Mouse (Mus musculus) midbrain, embryonic 13.5 days (tissue): Measurements from ENCODE around the gene Phc1. TPM values are rescaled to one million over a fixed set of nuclear protein-coding genes. Genes with fewer than 3 reads are reported as not detected.

Source experiments
- ATAC-seq: fragments of 200-750 bp; cut with Nextera tagmentation; 2 replicates; pipeline ENCODE4 v1.8.0; 2017; ENCODE audit warnings: mild to moderate bottlenecking, moderate TSS enrichment, moderate library complexity
- H3K27ac ChIP-seq: fragments of 300-500 bp; sonication (generic); 2 replicates; pipeline ENCODE4 v1.5.1; 2015; ENCODE audit warnings: inconsistent platforms, mild to moderate bottlenecking, moderate library complexity
- H3K27me3 ChIP-seq: fragments of 300-500 bp; sonication (generic); 2 replicates; pipeline ENCODE4 v1.6.1; 2015; ENCODE audit warnings: mild to moderate bottlenecking, inconsistent platforms
- H3K36me3 ChIP-seq: fragments of 300-500 bp; sonication (generic); 2 replicates; pipeline ENCODE4 v1.6.1; 2015; ENCODE audit warnings: mild to moderate bottlenecking, inconsistent platforms
- H3K4me1 ChIP-seq: fragments of 300-500 bp; sonication (generic); replicated peaks from 2 replicates; pipeline ENCODE4 v1.6.1; 2015; ENCODE audit warnings: inconsistent platforms
- H3K4me2 ChIP-seq: fragments of 300-500 bp; sonication (generic); replicated peaks from 2 replicates; pipeline ENCODE4 v1.6.1; 2015; ENCODE audit warnings: moderate library complexity, mild to moderate bottlenecking, inconsistent platforms
- H3K4me3 ChIP-seq: fragments of 300-500 bp; sonication (generic); replicated peaks from 2 replicates; pipeline ENCODE4 v1.5.1; 2015; ENCODE audit warnings: mild to moderate bottlenecking, inconsistent platforms
- H3K9ac ChIP-seq: fragments of 300-500 bp; sonication (generic); replicated peaks from 2 replicates; pipeline ENCODE4 v1.6.1; 2015; ENCODE audit warnings: mild to moderate bottlenecking, inconsistent platforms
- H3K9me3 ChIP-seq: fragments of 300-500 bp; sonication (generic); 2 replicates; pipeline ENCODE4 v1.6.1; 2016; ENCODE audit warnings: mild to moderate bottlenecking, inconsistent platforms
- WGBS: fragments of 180-500 bp; shearing (Covaris S2); methylation state at CpG from one replicate; pipeline ENCODE4 v1.1.7; 2015; 5-methylcytosine and 5-hydroxymethylcytosine counted together
- polyA plus RNA-seq: library from polyadenylated mRNA; unstranded; fragments of >200 nt; fragmentation: Nextera tagmentation; extraction: Ambion mirVana; gene quantifications from 2 replicates; pipeline ENCODE4 v1.2.1, GENCODE M21; 2015

Phc1 gene
- polyA plus RNA-seq, 1 experiment from 2014 or later: 37.7 TPM

DNA sequence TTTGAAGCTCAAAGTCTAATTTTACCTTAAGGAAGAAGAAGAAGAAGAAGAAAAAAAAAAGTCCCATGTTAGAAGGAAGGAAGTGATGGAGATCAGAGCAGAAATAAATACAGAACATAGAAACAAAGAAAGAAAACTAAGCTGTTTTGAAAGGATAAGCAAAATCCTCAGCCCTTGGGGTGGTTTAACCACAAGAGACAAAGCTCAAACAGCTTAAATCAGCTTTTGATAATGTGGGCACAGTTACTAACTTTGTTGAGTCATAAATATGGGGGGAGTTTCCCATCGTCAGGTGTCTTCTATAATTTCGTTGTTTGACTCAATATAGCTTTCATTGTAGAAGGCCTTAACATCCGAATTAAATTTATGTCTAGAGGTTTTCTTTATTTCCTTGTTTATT, 48.6 kb downstream of the Phc1 start:
- ATAC-seq: no peak
- Histone ChIP-seq H3K27me3 (no peaks in the 10 kb centered on the region), H3K4me2 (no peak overlapping the region), H3K27ac (no peak overlapping the region), H3K36me3 (no peaks in the 10 kb centered on the region), H3K4me3 (no peak overlapping the region), H3K9me3 (no peaks in the 10 kb centered on the region), H3K9ac (no peak overlapping the region), H3K4me1 (peaks cover 11% of the 10 kb centered on the region)
- WGBS: 85% methylated on average over 3 of the region's 3 CpGs

DNA sequence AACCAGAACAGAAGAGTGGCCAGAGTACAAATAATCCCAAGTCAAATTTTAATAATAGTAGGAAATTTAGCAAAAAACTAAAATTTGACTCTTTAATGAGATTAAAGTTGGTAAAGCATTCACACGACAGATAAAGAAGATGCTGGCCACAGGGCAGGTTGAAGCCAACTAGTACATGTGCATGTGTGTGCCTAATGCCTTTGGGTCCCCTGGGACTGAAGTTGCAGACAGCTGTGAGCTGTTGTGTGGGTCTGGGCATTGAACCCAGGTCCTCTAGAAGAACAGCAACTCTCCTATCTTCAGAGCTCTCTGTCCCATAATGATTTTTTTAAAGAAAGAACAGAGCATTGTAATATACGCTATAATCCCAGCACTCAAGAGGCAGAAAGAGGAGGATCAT, 49.1 kb downstream of the Phc1 start:
- no peak overlapping the region for H3K4me2 ChIP-seq
- H3K27me3 ChIP-seq: no peaks in the 10 kb centered on the region
- no peak overlapping the region for H3K27ac ChIP-seq
- H3K9me3 ChIP-seq: no peaks in the 10 kb centered on the region
- WGBS: 60% methylated on average over 2 of the region's 2 CpGs
- no peaks in the 10 kb centered on the region for H3K36me3 ChIP-seq
- no peak for ATAC-seq
- peaks cover 6% of the 10 kb centered on the region for H3K4me1 ChIP-seq
- no peak overlapping the region for H3K9ac ChIP-seq
- H3K4me3 ChIP-seq: no peak overlapping the region

DNA sequence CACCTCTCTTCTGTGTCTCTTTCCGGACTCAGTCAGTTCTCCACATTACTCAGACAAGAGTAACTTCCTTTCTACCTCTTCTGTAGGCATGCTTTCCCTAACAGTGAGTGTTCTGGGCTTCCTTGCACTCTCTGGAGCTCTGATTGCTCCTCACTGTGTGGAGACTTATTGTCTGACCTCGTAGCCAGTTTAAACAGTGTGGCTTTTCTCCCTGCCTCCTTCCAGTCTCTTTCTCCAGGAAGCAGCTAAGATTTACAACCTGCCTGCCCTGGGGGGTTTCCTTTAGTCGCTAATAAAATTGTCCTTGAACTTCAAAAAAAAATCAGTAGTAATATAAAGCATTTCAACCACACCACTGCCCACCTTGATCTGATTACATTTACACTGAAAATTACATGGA, 50.1 kb downstream of the Phc1 start:
- WGBS: 65% methylated on average over 3 of the region's 3 CpGs
- no peak overlapping the region for H3K4me2 ChIP-seq
- ATAC-seq: no peak
- H3K27ac ChIP-seq: no peak overlapping the region
- no peaks in the 10 kb centered on the region for H3K9me3 ChIP-seq
- no peaks in the 10 kb centered on the region for H3K4me1 ChIP-seq
- no peaks in the 10 kb centered on the region for H3K27me3 ChIP-seq
- no peak overlapping the region for H3K4me3 ChIP-seq
- H3K9ac ChIP-seq: no peak overlapping the region
- no peaks in the 10 kb centered on the region for H3K36me3 ChIP-seq

DNA sequence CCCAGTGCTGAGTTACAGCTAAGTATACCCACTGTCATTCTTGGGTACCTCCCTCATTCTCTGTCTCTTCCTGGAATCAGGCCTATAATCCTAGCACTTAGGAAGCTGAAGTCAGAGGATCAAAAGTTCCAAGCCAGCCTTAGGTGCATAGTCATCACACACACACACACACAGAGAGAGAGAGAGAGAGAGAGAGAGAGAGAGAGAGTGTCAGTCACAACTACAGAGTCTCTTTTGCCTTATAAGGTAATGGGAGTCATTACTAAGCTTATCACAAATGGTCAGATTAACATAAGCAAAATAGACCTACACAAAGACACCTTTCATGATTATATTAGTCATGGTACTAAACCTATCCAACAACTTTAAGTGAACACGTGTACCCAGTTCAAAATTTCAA, 51.0 kb downstream of the Phc1 start:
- H3K4me3 ChIP-seq: no peak overlapping the region
- H3K9me3 ChIP-seq: no peaks in the 10 kb centered on the region
- ATAC-seq: no peak
- no peaks in the 10 kb centered on the region for H3K4me1 ChIP-seq
- 59% methylated on average over 1 of the region's 1 CpGs for WGBS
- H3K9ac ChIP-seq: no peak overlapping the region
- no peaks in the 10 kb centered on the region for H3K27me3 ChIP-seq
- no peak overlapping the region for H3K27ac ChIP-seq
- H3K36me3 ChIP-seq: no peaks in the 10 kb centered on the region
- no peak overlapping the region for H3K4me2 ChIP-seq

- ATAC-seq: no peak
- Histone ChIP-seq H3K9ac (no peak overlapping the region), H3K27ac (no peak overlapping the region), H3K4me2 (no peak overlapping the region), H3K4me1 (no peaks in the 10 kb centered on the region), H3K27me3 (no peaks in the 10 kb centered on the region), H3K9me3 (no peaks in the 10 kb centered on the region), H3K36me3 (no peaks in the 10 kb centered on the region), H3K4me3 (no peak overlapping the region)
- WGBS: 41% methylated on average over 1 of the region's 1 CpGs
Measured at GRCm38 (mm10) chr6:122288263-122288662, 52.1 kb downstream of the Phc1 start.

- no peaks in the 10 kb centered on the region for H3K9me3 ChIP-seq
- WGBS: 88% methylated on average over 1 of the region's 1 CpGs
Measured at GRCm38 (mm10) chr6:122284823-122285222, 55.5 kb downstream of the Phc1 start.

DNA sequence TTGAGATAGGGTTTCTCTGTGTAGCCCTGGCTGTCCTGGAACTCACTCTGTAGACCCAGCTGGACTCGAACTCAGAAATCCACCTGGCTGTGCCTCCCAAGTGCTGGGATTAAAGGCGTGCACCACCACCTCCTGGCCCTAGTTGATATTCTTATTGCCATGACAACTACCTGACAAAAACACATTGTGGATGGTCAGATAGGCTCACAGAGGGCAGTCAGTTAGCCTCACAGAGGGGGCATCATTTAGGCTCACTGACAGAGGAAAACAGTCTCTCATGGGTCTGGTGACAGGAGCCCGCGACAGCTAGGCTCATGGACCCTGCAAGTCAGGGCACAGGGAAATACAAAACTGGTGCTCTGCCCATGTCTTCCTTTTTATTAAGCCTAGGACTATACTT, 56.1 kb downstream of the Phc1 start:
- no peak overlapping the region for H3K4me3 ChIP-seq
- no peak overlapping the region for H3K27ac ChIP-seq
- no peak for ATAC-seq
- H3K36me3 ChIP-seq: no peaks in the 10 kb centered on the region
- 79% methylated on average over 4 of the region's 4 CpGs for whole genome bisulfite sequencing
- H3K27me3 ChIP-seq: no peaks in the 10 kb centered on the region
- no peak overlapping the region for H3K4me2 ChIP-seq
- H3K9me3 ChIP-seq: no peaks in the 10 kb centered on the region
- H3K9ac ChIP-seq: no peak overlapping the region
- H3K4me1 ChIP-seq: no peaks in the 10 kb centered on the region

More at GRCm38 (mm10) chr6:122284823-122285222, 55.5 kb downstream of the Phc1 start:
- no peak overlapping the region for H3K27ac ChIP-seq
- no peaks in the 10 kb centered on the region for H3K4me1 ChIP-seq
- no peak overlapping the region for H3K4me2 ChIP-seq
- no peaks in the 10 kb centered on the region for H3K36me3 ChIP-seq
- no peaks in the 10 kb centered on the region for H3K27me3 ChIP-seq
- H3K9ac ChIP-seq: no peak overlapping the region
- ATAC-seq: no peak
- H3K4me3 ChIP-seq: no peak overlapping the region

GRCm38 (mm10) chr6:122283429-122283828, 56.9 kb downstream of the Phc1 start:
- Histone ChIP-seq H3K27ac (no peak overlapping the region), H3K9ac (no peak overlapping the region), H3K36me3 (no peaks in the 10 kb centered on the region), H3K27me3 (no peaks in the 10 kb centered on the region), H3K9me3 (no peaks in the 10 kb centered on the region), H3K4me2 (no peak overlapping the region), H3K4me1 (no peaks in the 10 kb centered on the region), H3K4me3 (no peak overlapping the region)
- 90% methylated on average over 2 of the region's 2 CpGs for WGBS
- ATAC-seq: no peak

GRCm38 (mm10) chr6:122282782-122283181, 57.6 kb downstream of the Phc1 start, which contains the start of gene Klrg1:
Klrg1 (minus strand) TSS chr6:122282882.
- H3K9ac ChIP-seq: no peak within 1 kb of the TSS
- no peak within 1 kb of the TSS for H3K4me3 ChIP-seq
- H3K27ac ChIP-seq: no peak within 1 kb of the TSS
- no peak within 1 kb of the TSS for H3K4me2 ChIP-seq
- no peaks in the 10 kb centered on the region for H3K36me3 ChIP-seq
- 86% methylated on average over 6 of the region's 6 CpGs for WGBS
- H3K27me3 ChIP-seq: no peaks in the 10 kb centered on the region
- no peaks in the 10 kb centered on the region for H3K9me3 ChIP-seq
- no peak for ATAC-seq
- H3K4me1 ChIP-seq: no peaks in the 10 kb centered on the region

DNA sequence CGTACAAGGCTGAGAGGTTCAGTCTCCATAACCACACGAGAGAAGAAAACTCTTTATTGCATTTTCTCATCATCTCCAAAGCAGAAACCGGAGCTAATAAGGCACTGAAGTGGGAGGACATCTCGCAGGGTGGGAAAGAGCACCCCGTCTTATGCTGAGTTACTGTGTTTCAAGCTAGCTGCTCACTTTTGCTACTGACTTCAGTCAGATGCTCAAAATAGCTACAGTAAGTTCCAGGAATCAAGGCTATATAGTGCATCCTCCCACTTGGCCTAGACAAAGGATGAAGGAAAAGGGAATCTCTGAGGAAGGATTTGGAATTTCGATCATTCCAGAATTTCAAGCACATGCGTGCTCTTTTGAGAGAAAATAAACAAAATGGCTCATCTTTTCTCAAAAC, 63.8 kb downstream of the Phc1 start:
- H3K4me3 ChIP-seq: no peak overlapping the region
- H3K4me2 ChIP-seq: no peak overlapping the region
- no peaks in the 10 kb centered on the region for H3K36me3 ChIP-seq
- 90% methylated on average over 7 of the region's 7 CpGs for WGBS
- ATAC-seq: no peak
- no peak overlapping the region for H3K9ac ChIP-seq
- H3K27ac ChIP-seq: no peak overlapping the region
- H3K9me3 ChIP-seq: no peaks in the 10 kb centered on the region
- no peaks in the 10 kb centered on the region for H3K27me3 ChIP-seq
- H3K4me1 ChIP-seq: no peaks in the 10 kb centered on the region

DNA sequence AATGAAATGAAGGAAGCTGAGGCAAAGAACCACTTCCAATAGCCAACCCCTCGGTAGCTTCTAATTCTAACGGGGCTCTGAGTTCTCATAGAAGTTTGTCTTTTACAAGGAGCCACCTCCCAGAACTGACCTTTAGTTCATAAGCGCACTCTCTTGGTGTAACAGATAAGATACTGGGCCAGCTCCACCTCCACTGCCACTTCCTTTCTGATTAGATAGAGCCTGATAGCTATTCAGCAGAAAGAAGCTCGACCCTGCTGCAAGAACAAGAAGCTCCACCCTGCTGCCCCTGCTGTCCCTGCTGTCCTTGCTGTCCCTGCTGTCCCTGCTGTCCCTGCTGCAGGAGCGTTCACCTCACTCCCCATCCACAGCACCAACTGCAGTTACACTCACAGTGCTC, 65.8 kb downstream of the Phc1 start:
- no peak for ATAC-seq
- Histone ChIP-seq H3K4me3 (no peak overlapping the region), H3K27me3 (no peaks in the 10 kb centered on the region), H3K4me1 (no peaks in the 10 kb centered on the region), H3K9me3 (no peaks in the 10 kb centered on the region), H3K36me3 (no peaks in the 10 kb centered on the region), H3K4me2 (no peak overlapping the region), H3K9ac (no peak overlapping the region), H3K27ac (no peak overlapping the region)
- 76% methylated on average over 5 of the region's 5 CpGs for WGBS

DNA sequence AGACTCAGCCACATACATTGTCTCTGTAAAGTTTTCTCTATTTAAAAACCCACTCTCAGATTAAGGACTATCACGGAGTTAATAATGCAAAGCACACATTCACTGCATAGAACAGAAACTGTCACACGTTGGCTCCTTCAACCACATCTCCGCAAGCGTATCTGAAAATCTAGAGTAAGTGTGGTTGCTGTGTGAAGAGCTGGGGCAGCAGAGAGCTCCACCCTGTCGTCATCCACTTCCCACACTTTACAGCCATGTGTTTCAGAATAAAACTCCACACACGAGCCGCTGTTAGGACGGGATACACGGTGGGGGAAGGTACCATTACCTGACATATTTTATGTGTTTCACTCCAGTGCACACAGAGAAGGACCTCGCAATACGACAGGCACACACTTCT, 70.2 kb downstream of the Phc1 start:
- Histone ChIP-seq H3K4me2 (no peak overlapping the region), H3K4me1 (no peaks in the 10 kb centered on the region), H3K36me3 (no peaks in the 10 kb centered on the region), H3K27ac (no peak overlapping the region), H3K4me3 (no peak overlapping the region), H3K9me3 (no peaks in the 10 kb centered on the region), H3K27me3 (no peaks in the 10 kb centered on the region), H3K9ac (no peak overlapping the region)
- no peak for ATAC-seq
- 84% methylated on average over 11 of the region's 11 CpGs for WGBS

GRCm38 (mm10) chr6:122269170-122269569, 71.2 kb downstream of the Phc1 start:
- no peak overlapping the region for H3K9ac ChIP-seq
- H3K36me3 ChIP-seq: no peaks in the 10 kb centered on the region
- ATAC-seq: no peak
- no peaks in the 10 kb centered on the region for H3K4me1 ChIP-seq
- H3K27me3 ChIP-seq: no peaks in the 10 kb centered on the region
- H3K27ac ChIP-seq: no peak overlapping the region
- 82% methylated on average over 4 of the region's 4 CpGs for WGBS
- no peak overlapping the region for H3K4me3 ChIP-seq
- no peaks in the 10 kb centered on the region for H3K9me3 ChIP-seq
- H3K4me2 ChIP-seq: no peak overlapping the region
